Mouse (Mus musculus) hindbrain, postnatal 0 days (tissue): ENCODE measurements at regions not wholly inside any gene's neighbourhood (a gene's known extent, or its start where the extent isn't known, plus 50 kb on each side); places are given as distances from the start of the nearest gene placed in this dataset.

Source experiments
- ATAC-seq: fragments of 200-750 bp; cut with Nextera tagmentation; 2 replicates; pipeline ENCODE4 v1.8.0; 2017; ENCODE audit warnings: mild to moderate bottlenecking, moderate TSS enrichment, moderate library complexity
- DNase-seq: peaks from one replicate; pipeline ENCODE4 v3.0.0-alpha.2; 2015; ENCODE audit warnings: low spot score
- H3K27ac ChIP-seq: fragments of 300-500 bp; sonication (generic); 2 replicates; pipeline ENCODE4 v1.5.1; 2014; ENCODE audit warnings: mild to moderate bottlenecking
- H3K27me3 ChIP-seq: fragments of 300-500 bp; sonication (generic); 2 replicates; pipeline ENCODE4 v1.6.1; 2014; ENCODE audit warnings: low read length, mixed read lengths; ENCODE audit not compliant: insufficient read depth
- H3K36me3 ChIP-seq: fragments of 300-500 bp; sonication (generic); 2 replicates; pipeline ENCODE4 v1.6.1; 2014; ENCODE audit warnings: low read length, mixed read lengths; ENCODE audit not compliant: insufficient read depth
- H3K4me1 ChIP-seq: fragments of 300-500 bp; sonication (generic); 2 replicates; pipeline ENCODE4 v1.6.1; 2014; ENCODE audit warnings: antibody characterized with exemption, low read length, mixed read lengths; ENCODE audit not compliant: insufficient read depth
- H3K4me2 ChIP-seq: fragments of 300-500 bp; sonication (generic); 2 replicates; pipeline ENCODE4 v1.6.1; 2014; ENCODE audit warnings: low read depth, mild to moderate bottlenecking, low read length, moderate library complexity, mixed read lengths
- H3K4me3 ChIP-seq: fragments of 300-500 bp; sonication (generic); 2 replicates; pipeline ENCODE4 v1.5.1; 2014; ENCODE audit warnings: low read length
- H3K9ac ChIP-seq: fragments of 300-500 bp; sonication (generic); replicated peaks from 2 replicates; pipeline ENCODE4 v1.6.1; 2014; ENCODE audit warnings: mild to moderate bottlenecking, low read length, moderate library complexity, mixed read lengths
- H3K9me3 ChIP-seq: fragments of 300-500 bp; sonication (generic); 2 replicates; pipeline ENCODE4 v1.6.1; 2016; ENCODE audit warnings: low read length, mixed read lengths
- CTCF ChIP-seq: IDR thresholded peaks from 2 replicates; pipeline ENCODE4 v1.5.1; 2016; ENCODE audit warnings: antibody characterized with exemption, control low read depth, low read depth
- WGBS: fragments of 180-500 bp; shearing (Covaris S2); extraction: QIAGEN DNeasy Blood & Tissue Kit; methylation state at CpG from one replicate; pipeline ENCODE4 v1.1.7; 2014; 5-methylcytosine and 5-hydroxymethylcytosine counted together

DNA sequence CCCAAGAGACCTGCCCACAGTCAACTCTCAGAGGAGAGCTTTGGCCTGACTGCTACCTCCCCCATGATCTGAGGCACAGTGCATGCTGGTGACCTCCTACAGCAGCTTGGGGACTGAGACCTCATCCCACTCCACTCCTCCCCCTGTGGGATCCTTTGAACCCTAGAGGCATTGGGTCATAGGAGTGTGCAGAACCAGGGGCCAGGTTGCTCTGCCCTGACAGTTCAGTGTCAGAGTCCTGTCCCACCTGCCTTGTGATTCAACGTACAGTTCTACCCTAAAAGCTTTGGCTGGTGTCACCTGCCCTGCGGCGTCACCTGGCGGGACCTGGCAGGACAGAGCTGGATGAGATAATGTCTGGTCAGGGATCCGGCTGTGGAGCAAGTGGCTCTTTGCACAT, 254.9 kb upstream of the Zmiz1 start:
- H3K36me3 ChIP-seq: no peaks in the 10 kb centered on the region
- H3K27me3 ChIP-seq: no peaks in the 10 kb centered on the region
- DNase-seq (no peak), ATAC-seq (no peak)
- H3K4me1 ChIP-seq: peaks cover 6% of the 10 kb centered on the region; the same call in 1 of the 2 replicates
- no peaks in the 10 kb centered on the region for H3K9me3 ChIP-seq
- no peak overlapping the region for H3K9ac ChIP-seq
- H3K4me3 ChIP-seq: no peak overlapping the region
- TF ChIP-seq CTCF: no peak
- no peak overlapping the region for H3K27ac ChIP-seq
- H3K4me2 ChIP-seq: no peak overlapping the region
- WGBS: 97% methylated on average over 5 of the region's 5 CpGs

DNA sequence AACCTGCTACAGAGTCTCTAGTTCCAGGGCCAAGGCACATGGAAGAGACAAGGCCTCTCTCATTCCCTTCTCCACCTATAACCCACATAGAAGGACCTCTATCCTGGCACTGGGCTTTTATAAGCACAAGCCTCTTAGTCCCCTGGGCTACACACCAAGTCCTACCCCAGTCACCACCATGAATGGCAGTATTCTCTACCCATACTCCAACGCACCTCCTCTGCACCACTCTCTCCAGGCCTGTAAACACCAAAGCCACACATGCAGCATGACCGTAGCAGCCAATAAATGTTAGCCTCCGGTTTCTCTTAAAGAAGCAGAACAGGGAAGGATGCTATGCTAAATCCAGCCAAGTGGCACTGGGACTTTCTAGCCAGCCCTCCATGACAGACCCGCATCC, 252.1 kb upstream of the Zmiz1 start:
- Histone ChIP-seq H3K36me3 (no peaks in the 10 kb centered on the region), H3K27me3 (no peaks in the 10 kb centered on the region), H3K9me3 (no peaks in the 10 kb centered on the region), H3K27ac (no peak overlapping the region), H3K4me1 (no peaks in the 10 kb centered on the region), H3K4me3 (no peak overlapping the region), H3K9ac (no peak overlapping the region), H3K4me2 (no peak overlapping the region)
- WGBS: 79% methylated on average over 4 of the region's 4 CpGs
- DNase-seq (no peak), ATAC-seq (no peak)
- no peak for TF ChIP-seq CTCF

DNA sequence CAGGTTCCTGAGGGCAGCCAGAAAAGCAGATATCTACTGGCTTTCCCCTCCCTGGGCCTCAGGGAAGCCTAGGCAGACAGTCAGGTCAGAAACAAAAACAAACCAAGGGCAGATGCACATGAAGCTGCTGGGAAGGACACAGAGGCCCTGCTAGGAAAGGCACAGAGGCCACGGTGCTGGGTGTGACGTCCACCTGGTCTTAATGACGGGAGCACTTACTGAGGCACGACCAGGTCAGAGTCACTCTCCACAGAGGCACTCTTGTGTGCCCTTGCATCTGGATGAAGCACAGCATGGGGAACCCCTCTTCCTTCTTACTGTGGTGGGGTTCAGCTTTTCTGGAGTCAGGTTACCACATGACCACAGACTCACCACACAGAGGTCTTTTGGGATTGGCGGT, 251.6 kb upstream of the Zmiz1 start:
- no peak for ATAC-seq
- H3K27ac ChIP-seq: no peak overlapping the region
- DNase-seq: no peak
- no peak overlapping the region for H3K4me3 ChIP-seq
- no peaks in the 10 kb centered on the region for H3K27me3 ChIP-seq
- WGBS: 83% methylated on average over 5 of the region's 5 CpGs
- no peaks in the 10 kb centered on the region for H3K36me3 ChIP-seq
- no peak overlapping the region for H3K9ac ChIP-seq
- H3K4me1 ChIP-seq: no peaks in the 10 kb centered on the region
- no peak overlapping the region for H3K4me2 ChIP-seq
- no peak for TF ChIP-seq CTCF
- H3K9me3 ChIP-seq: no peaks in the 10 kb centered on the region

DNA sequence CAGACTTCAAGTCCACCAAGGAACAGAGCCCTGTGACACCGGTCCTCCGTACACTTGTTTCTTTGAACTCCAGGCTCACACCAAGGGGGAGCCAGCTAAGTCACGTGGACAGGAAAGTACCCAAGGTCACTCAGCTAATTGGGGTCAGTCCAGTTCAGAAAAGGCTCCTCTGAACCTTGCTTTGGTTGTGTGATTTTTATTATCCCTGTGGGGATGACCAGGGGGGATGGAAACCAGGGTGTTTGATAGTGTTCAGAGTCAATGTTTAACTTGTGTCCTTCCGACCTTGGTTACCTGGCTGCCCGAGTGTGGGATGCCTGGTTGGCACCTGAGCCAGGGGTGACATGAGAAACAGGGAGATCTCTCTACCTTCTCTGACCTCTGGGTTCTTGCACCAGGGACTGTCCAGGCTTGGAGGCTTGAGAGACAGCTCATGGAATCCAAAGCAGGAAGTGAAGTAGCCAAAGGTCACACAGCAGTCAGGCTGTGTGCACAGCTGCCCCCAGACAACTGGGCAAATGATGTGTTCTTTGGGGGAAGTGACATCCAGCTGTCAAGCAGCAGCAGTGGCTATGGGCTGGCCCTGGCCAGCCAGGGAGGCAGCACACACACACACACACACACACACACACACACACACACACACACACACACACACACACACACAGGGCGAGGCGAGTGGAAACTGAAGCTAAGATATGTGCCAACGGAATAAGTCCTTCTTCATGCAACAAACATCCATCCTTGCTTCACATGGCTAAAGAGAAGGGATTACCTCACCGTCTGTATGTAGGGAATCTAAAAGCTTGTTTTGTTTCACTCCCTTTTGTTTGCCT, 250.5 kb upstream of the Zmiz1 start:
- H3K36me3 ChIP-seq: no peaks in the 10 kb centered on the region
- no peaks in the 10 kb centered on the region for H3K9me3 ChIP-seq

DNA sequence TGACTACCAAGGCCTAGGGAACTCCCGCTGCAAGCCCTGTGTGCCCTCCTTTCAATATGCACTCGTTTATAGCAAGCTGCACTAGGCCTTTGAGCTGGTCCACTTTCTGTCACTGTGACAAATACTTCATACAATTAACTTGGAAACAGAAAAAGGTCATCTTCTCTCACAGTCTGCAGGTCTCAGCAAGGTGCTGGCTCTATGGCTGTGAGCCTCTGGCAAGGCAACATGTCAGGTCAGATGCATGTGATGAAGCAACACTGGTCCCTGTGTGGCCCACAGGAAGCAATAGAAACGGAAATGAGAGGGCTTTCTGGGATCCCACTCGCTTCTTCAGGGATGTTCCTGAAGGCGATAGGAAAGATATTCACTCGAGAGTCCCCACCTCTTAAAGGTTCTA, 245.9 kb upstream of the Zmiz1 start:
- ATAC-seq (no peak), DNase-seq (no peak)
- H3K9ac ChIP-seq: no peak overlapping the region
- WGBS: 54% methylated on average over 6 of the region's 6 CpGs
- H3K27ac ChIP-seq: no peak overlapping the region
- H3K9me3 ChIP-seq: no peaks in the 10 kb centered on the region
- no peaks in the 10 kb centered on the region for H3K36me3 ChIP-seq
- no peaks in the 10 kb centered on the region for H3K27me3 ChIP-seq
- H3K4me3 ChIP-seq: no peak overlapping the region
- no peak for TF ChIP-seq CTCF
- no peak overlapping the region for H3K4me2 ChIP-seq
- H3K4me1 ChIP-seq: no peaks in the 10 kb centered on the region

More for the DNA sequence above, 250.5 kb upstream of the Zmiz1 start:
- Histone ChIP-seq H3K4me2 (no peak overlapping the region), H3K4me3 (no peak overlapping the region), H3K9ac (no peak overlapping the region), H3K27ac (no peak overlapping the region), H3K27me3 (no peaks in the 10 kb centered on the region), H3K4me1 (no peaks in the 10 kb centered on the region)
- ATAC-seq (no peak), DNase-seq (no peak)
- no peak for TF ChIP-seq CTCF
- WGBS: 70% methylated on average over 9 of the region's 9 CpGs

DNA sequence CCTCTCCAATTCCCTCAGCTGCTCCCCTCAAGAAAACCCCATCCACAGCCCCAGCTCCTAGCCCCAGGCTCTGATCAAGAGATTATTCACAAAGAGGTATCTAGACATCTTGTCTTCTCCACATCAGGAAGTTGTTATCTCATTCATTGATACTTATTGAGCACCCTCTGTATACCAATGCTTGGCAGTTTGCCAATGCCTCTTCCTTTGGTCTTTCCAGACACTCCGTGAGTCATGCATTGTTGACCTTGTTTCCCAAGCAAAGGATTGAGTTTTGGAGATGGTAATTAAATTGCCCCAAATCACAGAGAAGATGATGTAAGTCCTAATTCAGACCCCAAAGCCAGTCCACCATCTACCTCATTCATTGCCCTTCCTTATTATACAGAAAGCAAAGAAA, 235.9 kb upstream of the Zmiz1 start:
- H3K27ac ChIP-seq: no peak overlapping the region
- H3K27me3 ChIP-seq: no peaks in the 10 kb centered on the region
- H3K4me2 ChIP-seq: no peak overlapping the region
- DNase-seq (no peak), ATAC-seq (no peak)
- no peaks in the 10 kb centered on the region for H3K9me3 ChIP-seq
- TF ChIP-seq CTCF: no peak
- H3K36me3 ChIP-seq: no peaks in the 10 kb centered on the region
- peaks cover 20% of the 10 kb centered on the region for H3K4me1 ChIP-seq
- H3K4me3 ChIP-seq: no peak overlapping the region
- no peak overlapping the region for H3K9ac ChIP-seq
- 62% methylated on average over 1 of the region's 1 CpGs for WGBS

DNA sequence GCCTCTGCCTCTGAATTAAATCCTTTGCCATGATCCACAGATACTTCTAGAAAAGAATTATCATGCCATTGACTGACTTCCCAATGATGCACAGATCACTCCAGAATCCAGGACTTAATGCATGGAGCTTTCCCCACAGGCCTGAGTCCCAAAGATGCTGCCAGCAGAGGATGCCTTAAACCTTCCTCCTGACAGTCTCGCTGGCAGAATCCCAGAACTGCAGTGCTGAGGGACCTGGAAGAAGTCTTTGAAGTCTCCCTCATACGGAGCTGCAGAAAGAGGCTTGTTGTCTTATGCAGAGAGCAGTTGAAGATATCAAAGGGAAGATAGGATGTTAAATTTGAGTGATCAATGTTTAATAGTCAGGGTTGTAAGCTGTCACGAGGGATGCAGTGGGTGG, 233.8 kb upstream of the Zmiz1 start:
- peak overlapping the region; percentile 78; the same call in 1 of the 2 replicates for H3K27ac ChIP-seq
- no peak overlapping the region for H3K9ac ChIP-seq
- no peak overlapping the region for H3K4me3 ChIP-seq
- no peaks in the 10 kb centered on the region for H3K27me3 ChIP-seq
- peaks cover 23% of the 10 kb centered on the region for H3K4me1 ChIP-seq
- H3K36me3 ChIP-seq: no peaks in the 10 kb centered on the region
- H3K4me2 ChIP-seq: no peak overlapping the region
- DNase-seq (peak; percentile 38), ATAC-seq (no peak)
- TF ChIP-seq CTCF: no peak
- H3K9me3 ChIP-seq: no peaks in the 10 kb centered on the region
- 33% methylated on average over 3 of the region's 3 CpGs for WGBS
